Mouse (Mus musculus) gastrocnemius, postnatal 25 days (tissue): ENCODE measurements at regions not wholly inside any gene's neighbourhood (a gene's known extent, or its start where the extent isn't known, plus 50 kb on each side); places are given as distances from the start of the nearest gene placed in this dataset.

Source experiments
- DNase-seq: peaks from one replicate; pipeline ENCODE4 v3.0.0; 2022

DNA sequence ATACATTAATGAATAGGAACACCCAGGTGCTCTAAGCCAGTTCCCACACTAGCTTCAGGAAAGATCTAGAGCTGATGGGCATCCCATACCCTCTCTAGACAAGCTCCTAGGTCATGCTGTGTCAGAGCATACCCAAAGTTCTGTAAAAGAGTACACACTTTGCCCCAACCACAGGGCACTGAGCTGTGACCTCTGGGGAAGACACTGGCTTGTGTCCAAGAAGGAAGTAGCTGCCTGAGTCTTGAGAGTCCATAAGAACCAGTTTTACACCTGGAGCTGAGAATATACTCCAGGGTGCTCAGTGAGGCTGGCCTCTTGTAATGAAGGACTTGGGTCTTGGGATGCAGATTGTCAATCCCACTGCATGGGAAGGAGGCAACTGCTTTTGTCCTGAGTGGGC lies 211.4 kb downstream of the Bcl2l11 start:
- DNase-seq = no peak

- no peak for DNase-seq
Observed at GRCm38 (mm10) chr2:128337791-128338190, 212.0 kb downstream of the Bcl2l11 start.

DNA sequence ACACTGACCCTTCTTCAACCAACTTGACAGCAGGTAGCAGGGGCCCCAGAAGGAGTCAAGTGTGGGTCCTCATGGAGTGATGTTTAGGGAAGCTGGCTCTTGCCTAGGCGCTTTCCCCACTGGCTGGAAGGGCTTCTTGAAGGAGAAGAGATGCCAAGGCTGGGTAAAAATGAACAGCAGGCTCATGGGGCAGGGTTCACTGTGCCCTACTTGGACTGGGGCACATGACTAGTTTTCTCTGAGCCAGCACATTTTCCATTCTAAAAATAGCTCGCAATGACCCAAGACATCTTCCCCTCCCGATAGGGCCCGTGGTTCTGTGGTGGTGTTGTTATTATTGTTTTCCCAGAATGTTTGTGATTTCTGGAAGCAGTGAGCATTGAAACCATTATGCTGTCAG lies 212.6 kb downstream of the Bcl2l11 start:
- peak; percentile 57 for DNase-seq

DNA sequence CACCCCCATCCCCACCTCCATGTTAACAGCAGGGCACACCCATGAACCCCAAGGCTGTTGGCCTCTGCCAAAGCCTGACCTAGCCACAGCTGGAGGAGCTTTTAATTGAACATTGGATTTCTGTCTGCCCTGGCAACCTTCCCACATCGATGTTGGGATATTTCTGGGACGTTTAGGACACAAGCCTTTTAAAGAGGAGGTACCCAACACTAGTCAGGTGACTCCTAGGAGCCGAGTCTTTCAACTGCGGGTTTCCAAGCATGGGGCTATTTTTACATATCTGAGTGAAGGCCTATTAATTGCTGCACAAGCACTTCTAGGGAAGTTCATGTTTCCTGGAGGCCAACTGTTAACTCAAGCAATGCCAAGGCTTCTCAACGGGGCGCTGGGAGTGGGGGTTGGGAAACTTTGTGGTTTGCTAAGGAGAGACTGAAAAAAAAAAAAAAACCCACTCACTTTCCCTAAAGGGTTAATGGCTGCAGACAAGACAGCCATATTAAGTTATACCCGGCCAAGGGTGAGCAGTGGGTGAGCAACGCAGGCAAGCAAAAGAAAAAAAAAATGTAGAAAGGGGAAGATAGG lies 213.3 kb downstream of the Bcl2l11 start:
- peak; percentile 52 for DNase-seq

- no peak for DNase-seq
Observed at GRCm38 (mm10) chr2:128339643-128340487, 214.0 kb downstream of the Bcl2l11 start.

DNA sequence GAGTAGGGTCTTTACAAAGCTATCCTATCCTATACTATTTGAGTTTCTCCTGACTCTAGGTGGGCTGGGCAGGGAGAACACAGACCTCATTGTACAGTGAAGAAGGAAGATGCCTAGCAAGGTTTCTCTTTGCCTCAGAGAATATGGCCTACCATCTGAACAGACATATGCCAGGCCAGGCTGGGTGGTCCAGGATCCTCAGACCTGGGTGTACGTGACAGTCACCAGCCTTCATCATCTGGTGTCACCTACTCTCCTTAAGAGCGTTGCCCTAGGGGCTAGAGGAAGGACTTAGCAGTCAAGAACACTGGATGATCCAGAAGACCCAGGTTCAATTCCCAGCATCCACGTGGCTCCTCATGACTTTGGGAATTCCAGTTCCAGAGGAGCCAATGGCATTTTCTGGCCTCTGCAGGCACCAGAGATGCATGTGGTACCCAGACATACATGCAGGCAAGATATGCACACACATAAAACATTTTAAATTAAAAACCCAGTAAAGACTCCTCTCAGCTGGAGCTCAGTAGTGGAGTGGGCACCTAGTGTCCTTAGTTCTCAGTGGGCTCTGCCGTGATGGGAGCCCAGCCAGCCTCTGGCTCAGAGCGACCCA lies 214.9 kb downstream of the Bcl2l11 start:
- no peak for DNase-seq

GRCm38 (mm10) chr2:128342212-128342611 lies 216.4 kb downstream of the Bcl2l11 start:
- no peak for DNase-seq

DNA sequence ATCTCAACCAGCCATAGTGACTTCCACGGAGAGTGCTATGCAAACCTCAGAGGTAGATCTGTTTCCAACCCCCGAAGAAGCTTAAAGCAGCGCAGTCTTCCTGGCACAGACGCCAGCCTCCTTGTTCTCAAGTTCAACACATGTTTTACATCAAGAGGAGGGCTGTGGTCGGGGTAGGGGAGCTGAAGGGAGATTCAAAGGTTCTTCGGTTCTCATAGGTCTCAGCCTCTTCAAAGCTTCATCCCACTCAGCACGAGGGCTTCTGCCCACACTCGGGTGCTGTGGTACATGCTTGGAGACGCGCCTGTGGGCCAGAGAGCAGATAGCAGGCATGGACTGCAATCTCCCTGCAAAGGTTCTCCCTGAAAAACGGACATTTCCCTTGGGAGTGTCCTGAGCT lies 219.7 kb downstream of the Bcl2l11 start:
- DNase-seq = no peak

DNA sequence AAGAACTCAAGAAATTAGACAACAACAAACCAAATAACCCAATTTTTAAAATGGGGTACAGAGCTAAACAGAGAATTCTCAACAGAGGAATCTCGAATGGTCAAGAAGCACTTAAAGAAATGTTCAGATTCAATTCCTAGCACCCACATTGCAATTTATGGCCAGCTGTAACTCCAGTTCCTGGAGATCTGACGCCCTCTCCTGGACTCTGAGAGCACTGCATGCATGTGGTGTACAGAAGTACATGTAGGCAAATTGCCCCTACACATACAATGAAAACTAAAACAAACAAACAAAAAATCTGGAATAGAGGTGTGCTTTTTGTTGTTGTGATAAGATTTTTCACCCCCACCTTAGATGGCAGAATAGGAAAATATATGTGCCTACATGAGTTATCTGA lies 222.7 kb downstream of the Bcl2l11 start:
- no peak for DNase-seq

DNA sequence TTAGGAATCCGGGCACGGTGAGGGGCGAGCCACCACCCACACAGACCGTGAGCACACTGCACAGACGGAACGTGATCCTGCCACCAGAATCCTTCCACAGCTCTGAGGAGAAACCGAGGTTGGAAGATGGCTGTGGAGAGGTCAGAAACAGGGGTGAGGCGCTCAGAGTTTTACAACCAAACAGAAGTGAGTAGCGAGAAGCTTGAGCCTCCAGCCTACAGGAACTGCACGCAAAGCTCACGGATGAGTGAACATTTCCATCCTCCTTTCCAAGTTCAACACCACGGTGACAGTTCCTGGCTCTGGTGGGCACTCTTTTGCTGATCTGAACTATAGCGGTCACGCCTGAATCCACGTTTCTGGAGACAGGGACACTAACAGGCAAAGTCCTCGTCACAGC lies 225.6 kb downstream of the Bcl2l11 start:
- DNase-seq = no peak

GRCm38 (mm10) chr2:128352533-128352932 lies 226.7 kb downstream of the Bcl2l11 start:
- no peak for DNase-seq

- no peak for DNase-seq
Observed at GRCm38 (mm10) chr2:128353457-128353856, 227.6 kb downstream of the Bcl2l11 start.

- no peak for DNase-seq
Observed at GRCm38 (mm10) chr2:128356326-128356725, 230.5 kb downstream of the Bcl2l11 start.

GRCm38 (mm10) chr2:128359106-128359505 lies 231.9 kb upstream of the Spdye4c start:
- no peak for DNase-seq

- DNase-seq = no peak
Observed at GRCm38 (mm10) chr2:128360517-128360916, 230.5 kb upstream of the Spdye4c start.

GRCm38 (mm10) chr2:128361436-128361835 lies 229.6 kb upstream of the Spdye4c start:
- no peak for DNase-seq

- peak; percentile 54 for DNase-seq
Observed at GRCm38 (mm10) chr2:128364161-128364560, 226.8 kb upstream of the Spdye4c start.

GRCm38 (mm10) chr2:128365004-128365403 lies 226.0 kb upstream of the Spdye4c start:
- no peak for DNase-seq

DNA sequence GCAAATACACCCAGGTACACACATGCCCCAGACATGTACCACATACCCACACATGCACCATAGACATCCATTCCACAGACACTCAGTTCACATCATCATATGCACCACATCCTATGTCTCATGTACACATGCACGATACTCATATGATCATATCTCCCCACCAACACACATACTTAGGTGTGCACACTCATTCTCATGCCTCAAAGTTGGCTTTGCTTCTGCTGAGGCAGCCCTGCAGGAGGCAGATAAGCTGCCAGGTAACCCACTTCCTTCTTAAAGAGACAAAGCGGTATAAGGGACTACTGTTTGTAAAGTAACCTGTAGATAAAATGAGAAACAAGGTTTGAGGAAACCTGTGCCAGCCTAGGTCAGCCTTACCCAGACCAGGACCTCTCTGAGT lies 225.2 kb upstream of the Spdye4c start:
- no peak for DNase-seq

- no peak for DNase-seq
Observed at GRCm38 (mm10) chr2:128367266-128368150, 223.5 kb upstream of the Spdye4c start.

DNA sequence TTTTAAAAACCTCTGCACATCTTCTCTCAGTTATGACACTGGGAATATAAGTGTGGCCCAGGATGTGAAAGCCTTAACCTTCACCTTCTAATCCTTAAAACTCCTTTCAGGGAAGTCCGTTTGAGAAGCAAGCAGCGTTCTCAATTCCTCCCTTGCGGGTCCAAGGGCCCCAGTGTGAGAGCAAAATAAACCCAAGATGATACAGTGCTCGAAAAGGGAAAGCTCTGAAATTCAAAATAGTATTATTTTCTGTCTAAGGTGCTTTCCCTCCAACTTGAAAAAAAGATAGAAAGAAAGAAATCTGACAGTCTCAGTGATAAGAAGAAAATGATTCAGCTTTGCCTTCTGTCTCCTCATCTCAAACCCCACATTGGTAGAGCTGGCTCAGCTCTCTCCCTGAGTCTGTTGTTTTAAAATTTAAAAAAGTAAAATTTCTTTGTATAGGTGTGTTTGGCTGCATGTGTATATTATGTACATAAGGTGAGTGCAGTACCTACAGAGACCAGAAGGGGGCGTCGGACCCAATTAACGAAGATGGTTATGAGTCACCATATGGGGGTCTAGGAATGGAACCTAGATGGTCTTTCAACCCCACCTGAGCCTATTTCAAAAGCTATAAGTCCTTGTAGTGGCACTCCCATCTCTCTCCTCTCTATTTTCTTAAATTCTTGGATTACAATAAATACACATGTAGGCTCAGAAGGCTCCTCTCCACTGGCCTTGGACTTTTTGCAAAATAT lies 222.3 kb upstream of the Spdye4c start:
- DNase-seq = no peak

DNA sequence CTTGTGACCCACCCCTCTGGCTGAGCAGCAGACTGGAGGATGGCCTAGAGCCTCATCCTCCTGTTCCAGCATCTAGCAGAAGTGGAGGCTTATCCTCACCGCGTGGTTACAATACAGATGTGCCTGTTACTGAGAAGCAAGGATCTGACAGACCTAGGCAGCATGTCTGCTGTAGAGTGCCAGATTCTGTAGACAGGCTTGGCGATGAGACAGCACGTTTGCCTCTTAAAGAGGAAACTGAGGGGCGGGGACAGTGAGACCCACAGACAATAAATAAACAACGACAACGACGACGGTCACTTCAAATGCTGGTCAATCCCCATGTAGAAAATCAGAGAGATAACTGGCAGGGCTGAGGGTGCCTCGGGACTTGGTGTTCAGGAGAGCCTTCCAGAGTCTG lies 220.2 kb upstream of the Spdye4c start:
- no peak for DNase-seq
